Mouse (Mus musculus): ENCODE results near the gene Wwc1.

DNA sequence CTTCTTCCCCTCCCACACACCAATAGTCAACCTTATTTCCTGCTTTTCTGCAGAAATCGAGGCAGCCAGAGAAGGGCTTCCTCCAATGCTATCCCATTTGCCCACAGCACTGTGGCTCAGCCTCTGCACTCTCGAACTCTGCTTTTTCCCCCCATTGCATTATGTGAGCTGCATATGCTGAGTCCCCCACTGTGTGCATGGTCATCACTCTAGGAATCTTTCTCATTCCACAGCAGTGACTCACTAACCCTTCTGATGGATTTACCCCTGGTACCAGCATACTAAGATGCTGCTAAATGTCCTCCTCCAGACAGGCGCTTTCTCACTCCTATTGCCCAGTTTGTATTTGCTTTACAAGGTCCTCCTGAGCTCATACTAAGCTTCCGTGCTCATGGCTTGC lies 32.9 kb upstream of the Wwc1 start:
- TF ChIP-seq ZC3H11A (IDR thresholded peaks at IDR 0.05; ENCODE audit: borderline replicate concordance, low read depth, low read length): no peak
- no peak for TF ChIP-seq MAFK (IDR thresholded peaks at IDR 0.05; ENCODE audit: insufficient read depth, low read depth, low read length)

All from ES-E14 (cell line).